Mouse (Mus musculus) c-Kit-negative CD71-positive TER-119-positive erythroid progenitor cells, embryonic 14.5 days (primary cell): Measurements from ENCODE around the gene Sgtb.

Source experiments
- DNase-seq: peaks from one replicate; pipeline ENCODE4 v3.0.0-alpha.2; 2013; ENCODE audit warnings: low read depth, low spot score

Gene Sgtb

DNA sequence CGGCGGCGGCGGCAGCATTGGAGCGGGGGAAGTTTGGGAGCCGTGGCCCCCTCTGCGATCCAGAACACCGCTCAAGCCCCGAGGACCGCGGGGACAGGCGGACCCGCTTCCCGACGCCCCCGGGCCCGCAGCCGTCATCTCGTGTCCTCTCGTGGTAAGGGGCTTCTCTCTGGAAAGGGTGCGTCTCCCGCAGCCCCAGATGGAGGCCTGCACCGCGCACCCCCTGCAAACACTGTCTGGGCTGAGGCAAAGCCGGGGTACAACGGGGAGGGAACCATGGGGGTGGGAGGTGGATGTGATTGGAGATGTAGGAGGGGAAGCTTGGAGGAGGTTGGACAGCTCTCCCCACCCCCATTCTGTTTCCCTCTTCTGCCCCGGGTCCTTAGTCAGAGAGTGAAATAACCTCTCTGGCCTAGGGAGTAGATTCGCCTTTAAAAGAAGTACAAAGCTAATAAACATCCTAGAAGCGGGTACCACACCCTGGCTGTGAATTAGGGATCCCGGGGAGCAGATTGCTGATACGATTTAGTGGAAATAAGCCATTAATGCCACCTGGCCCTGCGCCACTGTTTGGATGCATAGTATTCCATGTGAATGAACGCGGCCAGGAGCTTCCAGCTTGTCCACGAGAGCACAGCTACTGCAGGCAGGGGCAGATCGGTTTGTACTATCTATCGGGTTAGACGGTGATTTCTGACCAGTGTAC lies 428 bp downstream of the Sgtb start:
- DNase-seq = no peak

DNA sequence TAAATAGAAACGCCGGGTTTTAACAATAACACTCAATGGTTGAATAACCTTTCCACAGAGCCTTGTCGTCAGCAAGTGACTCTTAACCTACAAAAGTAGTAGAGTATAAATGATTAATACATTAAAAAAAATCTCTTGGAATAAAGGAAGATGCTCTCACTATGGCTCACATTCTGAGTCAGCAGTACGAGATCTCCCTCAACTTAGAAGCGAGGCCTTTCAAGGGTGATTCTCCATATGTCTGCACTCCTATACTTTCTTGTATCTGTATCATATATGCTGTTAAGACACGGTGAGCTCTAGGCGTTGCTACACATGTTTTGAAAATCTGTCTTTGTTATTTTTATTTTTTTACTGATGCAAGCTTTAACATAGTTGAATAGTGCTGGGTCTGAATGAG lies 985 bp downstream of the Sgtb start:
- DNase-seq = no peak

DNA sequence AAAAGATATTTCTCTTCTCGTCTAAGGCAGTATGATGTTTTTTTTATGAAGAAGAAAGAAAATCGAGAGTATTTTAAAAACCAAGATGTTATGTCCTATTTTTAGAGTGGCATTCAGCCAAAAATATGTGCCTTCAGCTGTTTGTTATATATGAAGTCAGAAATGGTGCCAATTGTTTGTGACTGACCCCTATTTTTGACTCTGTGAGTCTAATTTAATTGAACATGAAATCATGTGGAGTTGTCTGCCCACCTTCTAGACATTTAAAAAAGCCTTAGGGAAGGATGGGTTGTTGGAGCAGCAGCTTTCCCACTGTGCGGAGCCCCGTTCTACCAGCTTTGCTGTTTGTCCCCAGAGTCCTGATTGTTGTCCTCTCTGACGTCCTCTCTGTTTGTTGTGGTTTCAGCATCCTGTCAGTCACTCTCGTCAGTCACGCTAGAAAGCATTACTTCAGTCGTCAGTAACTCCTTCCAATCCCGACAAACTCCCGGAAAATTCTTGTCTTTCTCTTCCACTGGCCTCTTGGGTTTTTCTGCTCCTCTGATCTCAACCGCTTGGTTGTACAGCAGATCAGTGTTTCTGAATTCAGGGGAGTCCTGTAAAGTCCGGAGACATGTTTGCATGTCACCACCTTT lies 2.8 kb downstream of the Sgtb start:
- no peak for DNase-seq

DNA sequence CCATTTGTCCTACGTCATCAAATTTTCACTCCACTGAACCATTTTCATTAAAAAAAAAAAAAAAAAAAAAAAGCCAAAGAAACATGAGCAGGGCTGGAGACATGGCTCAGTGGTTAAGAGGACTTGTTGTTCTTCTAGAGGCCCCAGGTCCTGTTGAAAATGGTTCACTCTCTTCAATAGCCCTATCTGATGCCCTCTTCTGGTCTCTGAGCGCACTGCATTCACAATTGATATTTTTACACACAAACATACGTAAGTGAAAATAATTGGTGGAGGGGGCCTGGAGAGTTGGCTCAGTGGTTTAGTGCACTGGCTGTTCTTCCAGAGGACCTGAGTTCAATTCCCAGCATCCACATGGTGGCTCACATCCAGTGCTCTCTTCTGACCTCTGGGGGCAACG lies 4.2 kb downstream of the Sgtb start:
- DNase-seq = no peak

DNA sequence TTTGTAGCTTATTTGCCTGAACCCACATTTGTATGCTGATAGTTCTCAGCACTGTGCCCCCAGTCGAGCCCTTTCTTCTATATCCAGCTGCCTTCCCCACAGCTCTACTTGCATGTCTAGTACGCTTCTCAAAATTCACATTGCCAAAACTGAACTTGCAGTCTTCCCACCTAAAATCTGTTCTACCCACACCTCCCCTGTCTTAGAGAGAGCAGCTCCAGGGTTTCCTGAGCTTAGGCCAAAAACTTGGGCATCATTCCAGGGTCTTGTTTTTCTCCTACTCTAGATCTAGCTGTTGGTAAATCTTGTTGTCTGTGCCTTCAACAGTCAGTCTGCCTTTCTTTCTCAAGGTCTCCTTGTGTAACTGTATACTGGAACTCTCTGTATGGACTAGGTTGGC lies 5.3 kb downstream of the Sgtb start:
- no peak for DNase-seq

DNA sequence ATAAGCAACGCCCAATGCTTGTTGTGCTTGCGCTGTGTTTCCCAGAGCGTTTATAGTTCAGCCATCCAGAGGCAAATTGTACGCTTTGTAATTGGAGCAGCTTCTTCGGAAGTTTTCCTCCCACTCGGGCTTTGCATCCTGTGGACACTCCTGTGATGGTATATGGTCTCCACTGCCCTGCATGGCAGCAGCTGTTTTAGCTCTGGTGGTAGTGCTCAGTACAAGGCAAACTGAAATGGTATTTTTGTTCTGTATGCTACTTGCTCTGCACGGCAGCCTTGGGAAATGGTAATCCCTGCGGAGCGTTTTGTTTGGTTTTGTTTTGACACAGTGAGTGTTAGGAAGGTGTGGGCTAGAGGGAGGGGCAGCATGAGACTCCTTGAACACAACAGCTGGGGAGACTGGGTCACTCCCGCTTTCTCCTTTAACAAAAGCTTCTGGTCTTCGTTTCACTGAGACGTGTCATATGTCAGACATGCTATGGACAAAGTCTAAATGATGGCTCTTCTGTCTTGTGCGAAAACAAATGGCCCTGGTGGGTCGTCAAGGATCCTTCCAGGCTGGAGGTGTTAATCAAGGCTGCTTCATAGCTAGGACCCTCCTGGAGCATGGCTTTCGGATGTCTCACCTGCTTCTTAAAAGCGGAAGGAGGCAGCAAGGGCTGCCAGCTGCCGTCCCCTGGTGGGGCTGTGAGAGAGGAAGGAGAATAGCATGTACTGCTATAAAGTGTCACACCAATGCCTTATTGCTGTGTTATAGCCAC lies 12.7 kb downstream of the Sgtb start:
- no peak for DNase-seq

DNA sequence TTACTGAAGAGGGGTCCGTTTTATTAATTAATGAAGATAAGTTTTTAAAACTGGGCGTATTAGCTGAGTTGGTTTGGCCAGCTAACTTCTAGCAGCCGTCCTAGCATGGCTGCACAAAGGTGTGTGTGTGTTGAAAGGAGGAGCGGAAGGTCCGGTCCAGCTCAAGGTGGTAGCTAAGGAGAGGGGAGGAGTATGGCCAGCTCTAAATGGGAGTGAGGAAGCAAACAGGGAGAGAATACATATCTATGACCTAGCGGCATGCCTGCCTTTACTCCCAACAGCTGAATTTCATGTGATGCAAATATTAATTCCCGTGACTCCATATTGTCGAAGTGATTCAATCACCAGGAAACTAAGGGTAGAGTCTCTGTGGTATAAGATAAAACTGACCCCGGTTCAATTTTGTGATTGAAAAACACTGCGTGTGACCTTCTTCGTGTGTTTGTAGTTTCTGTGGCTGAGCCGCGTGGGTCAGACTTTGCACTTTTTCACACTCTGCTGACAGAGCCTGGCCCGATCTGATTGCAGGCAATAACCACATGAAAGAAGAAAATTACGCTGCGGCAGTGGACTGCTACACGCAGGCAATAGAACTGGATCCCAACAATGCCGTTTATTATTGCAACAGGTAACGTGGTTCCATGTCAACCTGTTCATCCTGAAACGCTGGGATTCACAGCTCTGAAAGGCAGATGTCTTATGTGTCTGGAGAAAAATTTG lies 14.3 kb downstream of the Sgtb start:
- no peak for DNase-seq

DNA sequence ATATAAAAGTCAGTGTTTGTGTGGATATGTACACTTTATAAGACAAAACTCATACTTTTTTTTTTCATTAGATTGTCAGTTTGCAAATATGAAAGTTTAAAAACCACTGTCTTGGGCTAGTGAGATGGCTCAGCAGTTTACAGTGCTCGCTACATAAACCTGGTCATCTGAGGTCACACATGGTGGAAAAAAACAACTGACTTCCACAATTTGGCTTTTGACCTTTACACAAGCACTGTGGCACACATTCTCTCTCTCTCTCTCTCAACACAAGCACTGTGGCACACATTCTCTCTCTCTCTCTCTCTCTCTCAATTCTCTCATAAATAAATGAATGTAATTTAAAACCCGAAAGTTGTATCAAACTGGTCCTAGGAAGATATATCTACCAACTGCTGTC lies 23.0 kb downstream of the Sgtb start:
- no peak for DNase-seq

DNA sequence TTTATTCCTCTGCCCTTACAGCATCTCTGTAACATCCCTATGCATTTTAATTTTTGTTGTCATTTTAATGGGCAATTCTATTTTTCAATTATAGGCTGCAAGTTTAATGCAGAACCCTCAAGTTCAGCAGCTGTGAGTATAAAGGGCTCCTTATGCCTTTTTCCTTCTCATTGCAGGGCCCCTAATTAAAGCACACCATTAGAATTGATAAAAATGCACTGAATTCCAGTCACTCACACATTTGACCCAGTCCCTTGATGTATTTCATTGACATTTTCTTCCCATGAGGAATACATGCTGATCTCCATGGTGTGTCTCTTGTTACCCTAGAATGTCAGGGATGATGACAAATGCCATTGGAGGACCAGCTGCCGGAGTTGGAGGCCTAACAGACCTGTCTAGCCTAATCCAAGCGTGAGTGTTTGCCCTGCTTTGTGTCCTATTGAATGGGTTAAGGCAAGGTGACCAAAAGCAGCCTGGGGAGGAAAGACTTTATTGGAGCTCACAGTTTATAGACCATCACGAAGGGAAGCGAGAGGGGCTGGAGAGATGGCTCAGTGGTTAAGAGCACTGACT lies 25.1 kb downstream of the Sgtb start:
- no peak for DNase-seq

DNA sequence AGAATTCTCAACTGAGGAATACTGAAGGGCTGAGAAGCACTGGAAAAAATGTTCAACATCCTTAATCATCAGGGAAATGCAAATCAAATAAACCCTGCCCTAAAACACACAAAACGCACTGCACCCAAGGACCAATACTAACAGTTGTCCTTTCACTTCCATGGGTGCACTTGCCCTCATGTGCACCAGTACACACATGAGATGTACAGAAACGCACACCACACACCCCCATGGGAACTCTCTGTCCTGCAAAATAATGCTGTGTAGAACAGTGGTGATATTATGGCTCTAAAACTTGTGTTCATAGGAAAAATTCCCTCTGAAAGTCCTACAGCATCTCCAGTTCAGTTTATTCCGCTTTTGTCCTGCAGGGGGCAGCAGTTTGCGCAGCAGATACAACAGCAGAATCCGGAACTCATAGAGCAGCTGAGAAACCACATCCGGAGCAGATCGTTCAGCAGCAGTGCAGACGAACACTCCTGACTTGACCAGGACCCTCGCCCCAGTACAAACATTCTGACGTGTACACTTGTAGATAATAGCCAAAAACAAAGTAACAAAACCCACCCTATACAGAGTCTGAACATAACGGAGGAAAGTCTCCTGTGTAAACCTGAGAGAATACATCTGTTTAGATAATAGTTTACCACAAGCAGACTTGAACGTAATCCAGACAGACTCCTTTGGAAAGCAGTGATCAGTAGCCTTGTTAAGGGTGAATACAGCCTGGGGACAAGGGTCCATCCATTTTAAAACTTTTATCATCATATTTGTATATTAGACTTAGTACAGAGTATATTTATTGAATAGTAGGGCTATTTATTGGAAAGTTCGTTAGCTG lies 30.0 kb downstream of the Sgtb start:
- peak; percentile 62 for DNase-seq

DNA sequence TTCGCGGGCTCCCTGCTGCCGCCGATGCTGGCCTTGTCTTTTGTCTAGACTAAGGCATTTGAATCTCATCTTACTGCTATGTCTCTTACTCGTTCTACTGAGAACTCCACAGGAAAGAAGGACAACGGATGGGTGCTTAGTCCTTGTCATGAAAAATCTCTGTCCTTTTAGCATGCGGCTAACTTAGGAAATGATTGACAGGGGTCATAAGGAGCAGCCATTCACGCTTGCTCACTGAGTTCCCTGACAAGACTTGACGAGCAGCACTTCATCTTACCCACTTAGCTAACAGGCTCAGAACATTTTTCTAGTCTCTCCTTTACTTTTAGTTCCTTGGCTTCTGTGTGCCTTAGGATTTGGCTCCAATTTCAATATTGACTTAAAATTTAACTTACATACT lies 35.3 kb downstream of the Sgtb start:
- DNase-seq = no peak

DNA sequence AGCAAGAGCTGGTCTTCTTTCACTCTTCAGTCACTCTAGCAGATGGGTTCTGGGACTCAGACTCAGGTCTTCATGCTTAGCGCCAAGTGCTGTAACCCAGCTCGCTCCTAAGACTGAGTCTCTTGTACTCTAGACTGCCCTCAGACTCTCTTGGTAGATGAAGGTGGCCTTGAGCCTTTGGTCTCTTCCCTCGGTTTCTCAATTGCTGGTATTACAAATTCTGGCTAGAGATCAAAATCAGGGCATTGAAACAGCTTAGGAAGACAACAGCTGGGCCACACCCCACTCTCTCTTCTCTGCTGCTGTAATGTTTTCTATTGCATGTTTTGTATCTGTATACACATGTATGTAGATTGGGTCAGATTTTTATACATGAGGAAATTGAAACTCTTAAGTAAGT lies 36.1 kb downstream of the Sgtb start:
- DNase-seq = no peak

DNA sequence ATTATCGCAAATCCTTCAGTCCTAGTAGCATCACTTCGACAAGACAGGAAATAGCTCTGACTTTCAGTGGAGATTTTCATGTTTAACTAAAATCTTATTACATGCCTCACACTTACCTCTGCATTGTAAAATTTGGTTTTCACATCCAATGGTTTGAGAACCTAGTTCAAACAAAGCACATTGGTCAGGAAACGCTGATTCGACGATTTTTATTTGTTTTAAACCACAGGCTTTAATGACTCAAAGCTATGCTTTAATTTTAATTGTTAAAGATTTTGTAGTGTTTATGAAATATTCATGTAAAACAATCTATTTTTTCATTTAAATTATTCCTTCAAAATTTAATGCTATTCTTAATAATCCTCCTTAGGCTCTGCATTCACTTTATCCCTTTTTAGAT lies 44.6 kb downstream of the Sgtb start:
- no peak for DNase-seq

DNA sequence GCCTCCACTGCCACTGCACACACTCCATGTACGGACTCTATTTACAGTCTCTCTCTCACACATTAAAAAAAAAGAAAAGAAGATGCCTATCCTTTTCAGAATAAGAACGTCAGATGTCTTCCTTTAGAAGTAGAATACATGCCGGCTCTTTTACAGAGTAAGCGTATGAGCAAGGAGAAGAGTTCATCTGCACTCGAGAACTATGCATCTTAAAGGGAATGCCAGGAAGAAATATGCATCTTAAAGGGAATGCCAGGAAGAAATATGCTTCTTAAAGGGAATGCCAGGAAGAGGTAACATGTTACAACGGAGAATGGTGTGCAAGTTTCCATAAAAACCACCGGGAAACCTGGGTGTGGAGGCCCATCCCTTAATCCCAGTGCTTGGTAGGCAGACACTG lies 45.6 kb downstream of the Sgtb start:
- no peak for DNase-seq

DNA sequence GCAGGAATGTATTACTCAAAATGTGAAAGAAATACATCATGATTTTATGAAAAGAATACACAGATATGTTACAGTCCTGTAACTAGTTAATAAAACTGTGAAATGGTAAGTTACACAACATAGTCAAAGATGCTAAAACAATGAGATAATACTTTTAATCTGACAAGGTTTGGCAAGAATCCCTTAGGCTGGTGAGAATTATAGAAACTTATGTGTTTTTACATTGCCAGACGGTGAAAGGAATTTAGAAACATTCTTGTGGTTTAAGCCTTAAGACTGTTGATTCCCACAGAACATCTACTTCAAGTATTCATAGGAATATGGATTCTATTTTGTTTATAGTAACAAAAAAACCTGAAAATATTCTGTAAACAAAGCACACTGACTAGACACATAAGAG lies 46.1 kb downstream of the Sgtb start:
- no peak for DNase-seq

DNA sequence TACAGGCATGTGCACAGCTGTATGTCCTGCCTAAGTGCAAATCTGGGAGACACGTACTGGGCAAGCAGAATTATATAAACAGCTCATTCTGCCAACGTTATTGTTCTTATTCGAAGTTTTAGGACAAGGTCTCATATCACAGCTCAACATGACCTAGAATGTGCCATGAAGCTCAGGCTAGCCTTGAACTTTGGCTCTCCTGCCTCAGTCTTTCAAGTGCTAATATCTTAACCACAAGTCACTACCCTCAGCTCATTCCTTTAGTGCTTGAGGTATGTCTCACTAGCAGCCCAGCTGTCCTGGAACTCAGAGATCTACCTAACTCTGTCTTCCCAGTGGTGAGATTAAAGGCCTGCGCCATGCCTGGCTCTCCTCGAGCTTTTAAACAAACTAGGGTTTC lies 62.2 kb downstream of the Sgtb start:
- DNase-seq = no peak

DNA sequence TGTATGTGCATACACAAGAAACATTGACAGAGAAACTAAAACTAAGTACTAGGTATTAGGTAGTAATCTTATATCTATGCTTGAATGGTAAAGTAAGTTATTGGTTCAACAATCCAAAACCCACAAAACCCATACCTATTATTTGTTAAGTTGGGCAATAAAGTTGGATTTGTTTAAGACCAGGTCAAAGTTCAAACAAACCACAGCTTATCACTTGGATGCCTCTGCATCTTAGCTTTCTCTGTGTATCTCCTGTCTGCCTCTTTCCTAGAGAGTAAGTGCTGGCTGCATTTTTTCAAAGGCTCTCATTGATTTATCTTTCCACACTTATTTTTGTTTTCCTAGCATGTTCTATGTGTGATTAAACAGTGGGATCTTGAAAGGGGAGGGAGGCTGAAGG lies 63.0 kb downstream of the Sgtb start:
- no peak for DNase-seq

DNA sequence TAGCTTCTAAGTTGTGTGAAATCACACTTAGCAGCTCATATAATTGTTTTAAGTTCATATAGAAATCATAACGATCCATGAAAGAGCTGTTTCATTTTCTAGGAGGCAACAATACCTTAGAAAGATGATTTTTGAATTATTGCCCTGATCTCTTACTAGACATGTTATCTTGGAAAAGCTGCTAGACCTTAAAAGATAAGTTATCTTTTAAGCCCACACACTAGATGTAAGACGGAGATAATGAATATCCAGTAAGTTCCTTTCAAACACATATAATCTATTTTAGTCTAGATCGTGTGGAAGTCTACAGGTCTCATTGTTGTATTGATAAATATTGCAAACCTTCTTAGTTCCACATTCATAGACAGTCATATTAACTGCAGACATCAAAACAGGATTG lies 67.3 kb downstream of the Sgtb start:
- DNase-seq = no peak

DNA sequence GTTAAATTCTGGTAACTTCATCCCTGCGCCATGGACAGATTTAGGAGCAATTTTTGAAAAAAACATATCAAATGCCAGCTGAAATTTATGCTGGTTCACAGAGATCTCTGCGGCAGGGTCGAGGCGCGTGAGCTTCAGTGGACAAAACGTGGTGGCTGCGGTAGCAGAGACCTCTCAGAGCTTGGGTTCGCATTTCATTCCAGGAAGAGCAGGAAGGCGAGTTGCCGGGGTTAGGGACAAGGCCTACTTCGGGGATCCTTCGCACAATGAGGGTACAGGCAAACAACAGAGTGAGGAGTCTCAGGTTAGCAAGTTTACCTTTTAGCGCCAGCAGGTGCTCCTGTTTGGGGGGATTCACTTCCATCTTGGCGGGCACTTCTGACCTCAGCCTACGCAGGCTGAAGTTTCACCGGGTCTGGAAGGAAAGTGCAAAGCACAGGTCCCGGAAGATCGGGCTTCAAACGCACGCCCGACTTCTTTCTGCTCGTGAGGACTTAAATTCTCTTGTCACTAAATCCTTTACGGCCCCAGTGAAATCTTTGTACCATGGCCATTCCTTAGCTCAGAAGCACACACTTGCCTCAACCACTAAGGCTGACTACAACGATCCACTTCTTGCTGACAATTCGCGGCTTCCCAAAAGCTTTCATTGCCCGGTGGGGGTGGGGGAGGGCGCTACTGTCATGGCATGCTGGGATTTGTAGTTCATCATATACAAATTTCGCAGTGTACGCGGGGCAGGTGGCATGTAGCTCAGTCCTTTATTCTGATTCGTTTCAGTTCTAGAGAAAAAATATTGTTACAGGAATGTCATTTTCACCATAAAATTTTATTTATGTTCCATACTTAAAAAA lies 68.5 kb downstream of the Sgtb start, which contains the start of gene Trappc13:
Gene Trappc13 (minus strand): TSS at position 674 of the 854 bp plus-strand sequence.
- DNase-seq = no peak

DNA sequence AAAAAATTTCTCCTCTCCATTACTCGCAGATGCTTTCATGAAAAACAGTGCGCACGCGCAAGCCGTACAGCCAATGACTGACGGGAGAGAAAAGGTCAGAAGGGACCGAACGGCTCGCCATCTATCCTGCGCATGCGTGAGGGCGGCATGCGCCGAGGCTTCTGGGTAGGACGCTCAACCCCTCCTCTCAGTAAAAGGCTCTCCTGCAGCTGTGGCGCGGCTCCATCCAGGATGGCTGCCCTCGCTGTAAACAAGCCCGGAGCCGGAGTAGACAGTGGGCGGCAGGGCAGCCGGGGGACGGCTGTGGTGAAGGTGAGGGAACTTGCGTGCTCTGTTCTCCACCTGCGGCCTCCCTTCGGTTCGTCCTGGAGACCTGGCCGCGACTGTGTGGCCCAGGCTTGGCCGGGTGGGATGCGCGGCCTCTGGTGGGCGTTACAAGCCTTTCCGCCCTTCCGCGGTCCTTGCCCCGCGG lies 69.1 kb downstream of the Sgtb start, which contains the start of gene Trim23:
Gene Trim23 (plus strand): TSS at position 148 of the 472 bp plus-strand sequence.
- peak; percentile 99 for DNase-seq
